Mouse (Mus musculus) adipocyte (in vitro differentiated cells): ENCODE measurements around the gene Cdc42ep1.

Experiments used
- DNase-seq: peaks from one replicate; pipeline ENCODE4 v3.0.0-alpha.2; 2016; ENCODE audit warnings: low spot score

The Cdc42ep1 gene

GRCm38 (mm10) chr15:78849485-78849884 lies 7.1 kb downstream of the Cdc42ep1 start:
- DNase-seq: no peak

- no peak for DNase-seq
Measured at GRCm38 (mm10) chr15:78850059-78850824, 7.8 kb downstream of the Cdc42ep1 start.

DNA sequence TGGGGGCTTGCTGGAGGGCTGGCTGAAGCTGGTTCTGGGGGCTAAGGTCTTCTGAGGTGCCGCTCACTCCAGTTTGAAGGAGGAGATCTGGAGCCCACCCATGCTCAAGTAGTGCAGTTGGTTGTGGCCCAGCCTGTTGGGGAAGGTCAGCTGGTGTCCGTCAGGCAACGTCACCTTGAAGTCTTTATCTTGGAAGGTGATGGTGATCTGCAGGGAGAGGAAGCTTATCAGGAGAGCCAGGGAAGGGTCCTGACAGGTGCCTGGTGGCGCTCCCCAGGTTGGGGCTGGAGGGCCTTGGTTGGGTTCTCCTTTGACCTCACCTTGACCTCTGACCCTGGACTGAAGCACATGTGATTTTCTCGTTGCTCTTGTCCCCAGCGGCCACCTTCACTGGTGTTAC lies 8.5 kb downstream of the Cdc42ep1 start:
- no peak for DNase-seq

GRCm38 (mm10) chr15:78851505-78852153 lies 9.2 kb downstream of the Cdc42ep1 start:
- DNase-seq: peak; percentile 92

GRCm38 (mm10) chr15:78855303-78855965 lies 13.0 kb downstream of the Cdc42ep1 start, which contains the start of gene Lgals2:
TSS of gene Lgals2 (minus strand) at chr15:78855529.
- DNase-seq: peak; percentile 52

GRCm38 (mm10) chr15:78857009-78857408 lies 14.6 kb downstream of the Cdc42ep1 start:
- peak; percentile 91 for DNase-seq

DNA sequence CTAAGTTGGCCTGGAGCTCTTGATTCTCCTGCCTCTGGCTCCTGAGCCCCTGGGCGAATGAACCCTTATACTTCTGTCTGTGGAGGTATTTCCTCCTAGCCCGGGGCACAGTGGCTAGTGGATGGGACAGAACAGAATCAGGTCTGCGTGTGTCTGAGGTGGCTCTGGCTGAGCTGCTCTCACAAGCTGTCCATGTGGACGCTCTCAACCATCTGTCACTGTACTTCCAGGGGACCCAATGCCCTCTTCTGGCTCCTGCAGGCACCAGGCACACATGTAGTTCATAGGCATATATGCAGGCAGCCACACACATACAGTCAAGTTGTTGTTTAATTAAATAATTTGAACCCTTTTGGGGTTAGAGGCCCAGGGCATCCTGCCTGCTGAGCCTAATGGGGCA lies 16.9 kb downstream of the Cdc42ep1 start:
- no peak for DNase-seq

DNA sequence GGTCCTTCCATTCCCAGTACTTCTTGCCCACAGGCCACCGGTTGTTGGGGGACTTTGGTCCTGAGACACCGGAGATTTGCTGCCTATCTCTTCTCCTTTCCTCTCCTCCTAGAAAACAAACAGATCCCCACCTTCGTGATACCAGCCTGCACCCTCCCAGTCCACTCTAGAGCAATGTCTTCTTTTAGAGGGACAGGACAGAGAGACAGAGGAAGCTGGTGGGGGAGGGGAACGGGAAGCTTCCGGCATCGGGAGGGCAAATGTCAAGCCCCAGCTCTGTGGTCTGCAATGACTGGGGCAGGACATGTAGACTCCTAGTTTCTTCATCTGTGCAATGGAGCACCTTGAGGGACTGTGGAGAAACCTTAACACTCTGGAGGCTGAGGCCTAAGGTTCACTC lies 17.3 kb downstream of the Cdc42ep1 start:
- no peak for DNase-seq

GRCm38 (mm10) chr15:78862280-78862679 lies 19.9 kb downstream of the Cdc42ep1 start:
- DNase-seq: no peak

DNA sequence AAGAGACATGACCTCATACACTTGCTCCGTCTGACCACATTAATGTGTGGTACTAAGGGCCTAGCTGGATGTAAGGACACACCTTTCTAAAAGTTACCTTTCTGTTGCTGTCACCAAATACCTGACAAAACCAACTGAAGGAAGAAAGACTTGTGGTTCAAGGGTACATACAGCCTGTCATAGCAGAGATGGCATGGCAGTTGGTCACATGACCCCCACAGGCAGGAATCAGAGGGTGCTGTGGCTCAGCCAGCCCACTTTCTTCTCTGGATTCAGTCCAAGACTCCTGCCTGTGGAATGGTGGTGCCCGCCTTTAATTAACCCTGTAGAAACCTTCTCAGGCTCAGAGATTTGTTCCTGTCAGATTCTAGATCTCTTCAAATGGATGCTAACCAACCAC lies 20.7 kb downstream of the Cdc42ep1 start:
- no peak for DNase-seq

- DNase-seq: no peak
Measured at GRCm38 (mm10) chr15:78863852-78864253, 21.4 kb downstream of the Cdc42ep1 start.

GRCm38 (mm10) chr15:78868398-78868797 lies 26.0 kb downstream of the Cdc42ep1 start:
- DNase-seq: no peak

DNA sequence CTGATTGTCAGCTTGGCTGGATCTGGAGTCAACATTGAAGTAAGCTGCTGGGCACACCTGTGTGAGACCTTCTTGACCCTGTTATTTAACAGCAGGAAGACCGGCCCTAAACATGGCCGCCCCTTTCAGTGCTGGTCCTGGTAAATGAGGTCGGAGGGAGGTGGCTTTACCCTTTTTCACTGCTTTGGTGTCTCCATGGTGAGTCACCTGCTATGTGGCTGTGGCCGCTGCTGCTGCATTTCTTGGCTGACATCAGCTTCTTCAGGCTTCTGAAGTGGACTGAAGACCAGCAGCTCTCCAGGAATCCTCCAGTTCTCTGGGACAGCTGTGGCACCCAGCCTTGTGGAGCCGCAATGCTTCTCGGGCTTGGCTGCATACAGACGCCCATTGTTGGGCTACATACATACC lies 26.4 kb downstream of the Cdc42ep1 start:
- no peak for DNase-seq

GRCm38 (mm10) chr15:78869775-78870174 lies 27.4 kb downstream of the Cdc42ep1 start:
- DNase-seq: peak; percentile 71

DNA sequence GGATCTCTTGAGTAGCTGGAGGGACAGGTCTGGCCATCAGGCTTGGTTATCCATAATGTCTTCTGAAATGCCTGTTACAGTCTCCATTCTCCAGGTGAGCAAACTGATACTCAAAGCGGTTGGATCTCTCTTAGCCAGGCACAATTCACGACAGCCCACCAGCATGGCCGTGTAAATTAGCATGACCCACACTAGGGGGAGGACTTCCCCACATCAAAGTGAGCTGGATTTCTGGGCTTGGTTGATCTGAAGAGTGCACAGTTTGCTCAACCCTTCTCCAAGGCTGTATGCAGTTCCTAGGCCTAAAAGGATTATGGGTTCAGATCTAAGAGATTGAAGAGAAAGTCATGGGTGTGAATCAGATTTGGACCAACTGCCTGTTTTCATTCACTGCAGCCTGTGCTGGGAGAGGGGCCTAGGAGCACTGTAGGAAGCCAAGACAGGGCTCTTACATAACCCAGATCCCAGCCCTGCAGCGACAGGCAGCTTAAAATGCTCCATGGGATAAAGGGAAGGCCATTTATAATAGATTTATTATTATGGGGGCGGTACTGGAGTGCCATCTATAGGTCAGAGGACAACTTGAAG lies 29.7 kb downstream of the Cdc42ep1 start:
- DNase-seq: no peak

DNA sequence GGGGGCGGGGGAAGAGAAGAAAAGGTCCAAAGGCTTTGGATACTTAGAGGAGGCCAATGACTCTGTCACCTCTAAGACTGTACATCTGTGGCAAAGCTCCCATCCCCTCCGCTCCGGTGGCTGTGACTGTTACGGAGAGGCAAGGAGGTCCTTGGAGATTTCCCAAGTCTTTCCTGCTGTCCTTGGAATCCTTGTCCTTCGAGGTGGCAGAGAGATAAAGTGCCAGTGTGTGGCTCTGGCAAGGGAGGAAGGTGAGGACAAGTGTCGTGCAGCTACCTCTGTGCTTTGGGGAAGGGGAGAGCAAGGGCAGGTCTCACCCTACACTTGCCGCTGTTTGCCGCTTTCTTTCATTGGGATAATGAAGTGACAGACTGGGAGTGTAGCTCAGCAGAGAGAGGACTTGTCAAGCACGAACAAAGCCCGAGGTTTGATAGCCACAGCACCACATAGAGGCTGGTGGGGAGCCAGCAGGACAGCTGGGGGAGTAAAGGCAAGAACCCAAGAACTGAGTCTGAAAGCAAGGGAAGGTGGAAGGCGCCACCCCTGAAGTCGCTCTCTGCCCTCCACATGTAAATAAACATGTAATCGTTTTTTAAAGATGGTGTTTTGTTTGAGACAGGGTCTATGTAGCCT lies 31.5 kb downstream of the Cdc42ep1 start:
- no peak for DNase-seq

GRCm38 (mm10) chr15:78874989-78875388 lies 32.6 kb downstream of the Cdc42ep1 start:
- DNase-seq: no peak

DNA sequence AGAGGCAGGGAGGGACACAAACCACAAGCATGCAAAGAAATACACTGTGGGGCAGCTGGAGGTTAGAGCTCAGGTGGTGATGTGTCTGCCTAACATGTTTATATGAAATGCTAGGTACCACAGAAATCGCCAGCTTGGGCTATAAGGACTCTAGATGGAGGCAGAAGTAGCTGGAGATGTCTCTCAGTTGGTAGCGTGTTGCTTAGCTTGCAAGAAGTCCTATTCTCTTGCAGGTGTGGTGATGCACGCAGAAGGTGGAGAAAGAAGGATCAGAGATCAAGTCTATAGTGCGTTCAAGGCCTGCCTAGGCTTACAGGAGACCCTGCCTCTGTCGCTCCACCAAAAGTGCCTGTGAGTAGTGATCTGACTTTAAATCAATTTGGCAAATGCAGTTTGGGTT lies 33.1 kb downstream of the Cdc42ep1 start:
- no peak for DNase-seq

DNA sequence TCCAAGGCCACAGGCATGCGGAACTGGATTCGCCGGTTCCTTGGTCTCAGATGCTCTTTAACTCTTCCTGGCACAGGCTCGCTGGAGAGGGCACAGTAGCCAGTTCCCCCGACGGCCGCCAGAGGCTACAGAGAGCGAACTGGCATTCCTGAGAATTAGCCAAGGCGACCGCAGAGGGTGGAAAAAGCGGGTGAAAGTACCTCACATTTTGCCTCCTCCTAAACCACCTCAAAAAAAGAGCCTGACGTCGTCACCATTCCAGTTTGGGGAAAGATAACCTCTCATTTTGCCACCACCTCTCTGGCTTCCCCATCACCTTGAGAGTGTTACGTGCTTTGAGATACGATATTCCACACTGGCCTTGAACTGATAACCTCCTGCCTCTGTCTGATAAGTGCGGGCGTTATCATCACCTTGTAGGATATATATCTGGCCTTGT lies 33.9 kb downstream of the Cdc42ep1 start:
- DNase-seq: peak; percentile 94

DNA sequence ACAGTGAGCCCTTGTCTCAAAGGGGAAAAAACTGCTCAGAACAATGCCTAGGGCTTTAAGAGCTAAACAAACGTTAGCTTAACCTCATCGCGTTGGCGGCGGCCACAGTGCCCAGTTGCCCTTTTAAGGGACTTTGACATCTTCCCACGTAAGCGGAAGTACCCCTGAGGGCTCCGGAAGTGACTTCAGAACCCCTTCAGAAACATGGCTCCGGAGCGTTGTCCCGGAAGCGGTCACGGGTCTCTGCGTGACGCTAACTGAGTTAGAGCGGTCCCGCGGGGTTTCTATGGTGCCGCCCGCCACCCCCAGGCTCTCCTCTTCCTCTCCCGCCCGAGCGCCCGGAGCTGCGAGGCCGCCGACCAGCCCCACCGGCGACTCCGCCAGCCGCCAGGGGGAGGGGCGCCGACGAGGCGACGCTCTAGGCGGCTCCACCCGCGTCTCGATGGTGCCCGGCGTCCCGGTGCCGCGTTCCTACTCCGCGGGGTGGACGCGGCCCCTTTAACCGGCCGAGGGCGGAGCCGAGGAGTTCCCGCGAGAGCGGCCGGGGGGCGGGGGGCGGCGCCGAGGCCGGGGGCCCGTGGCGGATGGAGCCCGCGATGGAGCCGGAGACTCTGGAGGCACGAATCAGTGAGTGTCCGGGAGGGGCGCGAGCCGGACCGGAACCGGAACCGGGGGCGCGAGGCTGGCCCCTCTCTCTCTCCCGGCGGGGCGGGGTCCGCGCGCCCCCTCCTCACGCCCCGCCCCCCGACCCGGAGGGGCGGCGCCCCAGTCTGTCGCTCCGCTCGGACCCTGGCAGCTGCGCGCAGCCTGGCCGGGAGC lies 34.8 kb downstream of the Cdc42ep1 start, which contains the start of gene Gga1:
Gene Gga1 (plus strand): TSS at position 200 of the 819 bp plus-strand sequence.
- peak; percentile 97 for DNase-seq

DNA sequence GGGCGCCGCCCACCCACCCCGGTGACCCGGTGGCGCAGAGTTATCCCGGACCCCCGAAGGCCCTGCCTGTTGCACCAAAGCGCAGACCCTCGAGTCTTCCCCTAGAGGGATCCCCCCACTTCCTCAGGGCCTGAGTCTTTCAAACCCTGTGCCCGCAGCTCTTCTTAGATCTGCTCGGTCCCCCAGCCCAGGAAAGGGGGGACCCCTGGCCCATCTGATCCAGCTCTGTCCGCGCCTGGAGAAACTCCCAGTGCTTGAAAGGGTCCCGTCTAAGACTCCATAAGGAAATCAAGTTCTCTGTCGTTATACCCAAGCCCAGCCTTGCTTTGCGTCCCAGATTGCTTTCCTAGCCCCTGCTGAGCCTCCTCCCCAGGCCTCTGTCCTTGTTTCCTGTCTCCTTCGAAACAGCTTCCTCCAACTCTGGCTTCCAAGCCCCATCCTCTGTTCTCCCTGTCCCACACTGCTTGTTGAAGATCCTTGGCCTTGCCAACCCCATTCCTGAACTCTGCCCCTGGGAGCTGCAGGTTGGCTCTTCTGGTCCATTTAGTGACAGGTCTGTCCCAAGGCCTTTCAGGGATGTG lies 35.5 kb downstream of the Cdc42ep1 start:
- DNase-seq: peak; percentile 42
